Mouse (Mus musculus) left cerebral cortex, postnatal 36 days (tissue): Measurements from ENCODE around the gene Brwd3. TPM values are rescaled to one million over a fixed set of nuclear protein-coding genes. Genes with fewer than 3 reads are reported as not detected.

ENCODE experiments used
- total RNA-seq, 2 experiments: library from RNA; stranded (reverse); gene quantifications; 2 replicates each; pipeline ENCODE4 v1.2.3; 2021

Gene Brwd3
- total RNA-seq, 2 experiments from 2014 or later = 9.3 to 13.4 TPM

Other genes starting within 250 kb of the Brwd3 start
- not detected for gene Gm379, start 169.5 kb downstream of the Brwd3 start, total RNA-seq
- 1 to 10 TPM; 3.6 to 5.0 TPM for gene Hmgn5, start 179.0 kb upstream of the Brwd3 start, total RNA-seq